Mouse (Mus musculus): Measurements from ENCODE around the gene Vkorc1l1.

The Vkorc1l1 gene

DNA sequence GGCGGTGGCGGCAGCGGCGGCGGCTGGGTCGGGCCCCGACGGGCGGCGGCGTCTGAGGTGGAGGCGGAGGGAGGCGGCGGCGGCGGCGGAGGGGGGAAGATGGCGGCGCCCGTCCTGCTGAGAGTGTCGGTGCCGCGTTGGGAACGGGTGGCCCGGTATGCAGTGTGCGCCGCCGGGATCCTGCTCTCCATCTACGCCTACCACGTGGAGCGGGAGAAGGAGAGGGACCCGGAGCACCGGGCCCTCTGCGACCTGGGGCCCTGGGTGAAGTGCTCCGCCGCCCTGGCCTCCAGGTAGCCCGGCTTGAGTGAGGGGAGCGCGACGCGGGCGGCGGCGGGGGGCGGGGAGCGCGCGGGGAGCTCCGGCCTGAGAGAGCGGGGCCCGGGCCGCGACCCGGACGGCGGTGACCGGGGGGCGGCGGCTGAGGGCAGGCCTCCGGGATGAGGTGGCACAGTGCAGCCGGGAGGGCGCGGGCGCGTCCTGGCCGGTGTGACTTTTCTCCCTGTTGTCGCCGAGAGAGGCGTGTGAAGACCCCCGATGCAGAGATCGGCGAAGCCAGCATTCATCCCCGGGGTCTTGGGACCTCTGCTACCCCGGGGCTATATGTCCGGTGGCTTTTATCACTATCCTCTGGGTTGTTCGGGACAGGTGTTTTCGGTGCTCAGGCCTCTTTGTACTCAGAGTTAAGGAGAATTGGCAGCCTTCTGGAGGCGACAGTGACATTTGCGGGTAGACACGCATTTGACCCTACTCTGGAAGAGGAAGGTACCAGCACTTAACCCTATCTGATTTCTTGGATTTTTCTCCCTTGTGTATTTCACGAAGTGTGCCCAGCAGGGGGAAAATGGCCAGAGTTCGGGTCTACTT, 536 bp downstream of the Vkorc1l1 start:
- peak; percentile 51 to 66 for DNase-seq

DNA sequence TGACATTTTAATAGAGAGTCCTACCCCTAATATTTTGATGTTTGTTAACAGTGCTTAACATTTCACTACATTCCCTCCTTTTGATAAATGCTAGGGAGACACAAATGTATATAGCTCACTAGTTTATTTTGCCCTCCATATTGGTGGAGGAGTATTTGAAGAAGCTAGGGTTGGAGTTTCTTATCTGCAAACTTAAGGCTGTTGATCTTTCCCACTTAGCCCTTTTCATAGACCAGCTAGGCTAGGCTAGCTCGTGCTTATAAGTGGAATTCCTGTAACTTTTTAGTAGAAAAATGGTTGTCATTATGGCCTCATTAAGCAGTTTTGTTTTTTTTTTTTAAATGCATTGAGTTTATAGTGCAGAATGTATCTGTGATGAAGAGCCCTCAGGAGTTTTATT, 1.6 kb downstream of the Vkorc1l1 start:
- DNase-seq, result no peak

DNA sequence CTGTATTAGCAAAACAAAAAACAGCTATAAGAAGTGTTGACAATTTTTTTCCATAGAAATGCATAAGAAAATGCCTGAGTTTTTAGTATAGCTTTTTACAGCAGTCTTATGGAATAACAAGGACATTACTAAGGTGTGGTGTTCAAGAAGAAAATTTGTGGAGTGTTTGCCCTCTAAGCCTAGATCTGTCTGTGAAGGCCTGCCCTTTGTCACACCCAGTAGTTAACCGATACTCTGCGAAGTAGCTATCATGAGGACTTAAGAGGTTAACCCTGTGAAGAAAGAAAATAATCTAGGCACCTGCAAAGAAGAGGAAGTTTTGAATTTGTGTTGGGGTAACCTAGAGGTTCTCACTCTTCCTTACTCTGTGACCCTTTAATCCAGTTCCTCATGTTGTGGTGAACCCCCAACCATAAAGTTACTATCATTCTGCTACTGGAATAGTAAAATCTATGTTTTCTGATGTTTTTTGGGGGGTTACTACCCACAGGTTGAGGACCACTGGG, 5.8 kb downstream of the Vkorc1l1 start:
- DNase-seq, result no peak

DNA sequence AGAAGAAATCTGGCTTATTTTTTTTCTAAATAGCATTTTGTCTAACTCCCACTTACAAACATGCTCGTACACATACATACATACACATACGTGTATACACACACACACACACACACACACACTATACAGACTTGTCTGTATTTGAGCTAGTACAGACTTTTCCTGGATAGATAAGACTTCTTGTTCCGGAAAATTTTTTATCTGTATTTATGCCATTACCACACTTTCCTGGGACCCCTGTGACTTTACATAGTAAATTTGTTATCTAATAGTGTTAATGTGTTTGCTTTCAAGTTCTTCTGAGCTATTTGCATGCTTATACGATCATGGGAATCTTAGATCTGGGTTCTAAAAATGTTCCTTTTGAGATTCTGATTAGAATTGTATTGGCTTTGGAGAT, 10.4 kb downstream of the Vkorc1l1 start:
- DNase-seq, result no peak

DNA sequence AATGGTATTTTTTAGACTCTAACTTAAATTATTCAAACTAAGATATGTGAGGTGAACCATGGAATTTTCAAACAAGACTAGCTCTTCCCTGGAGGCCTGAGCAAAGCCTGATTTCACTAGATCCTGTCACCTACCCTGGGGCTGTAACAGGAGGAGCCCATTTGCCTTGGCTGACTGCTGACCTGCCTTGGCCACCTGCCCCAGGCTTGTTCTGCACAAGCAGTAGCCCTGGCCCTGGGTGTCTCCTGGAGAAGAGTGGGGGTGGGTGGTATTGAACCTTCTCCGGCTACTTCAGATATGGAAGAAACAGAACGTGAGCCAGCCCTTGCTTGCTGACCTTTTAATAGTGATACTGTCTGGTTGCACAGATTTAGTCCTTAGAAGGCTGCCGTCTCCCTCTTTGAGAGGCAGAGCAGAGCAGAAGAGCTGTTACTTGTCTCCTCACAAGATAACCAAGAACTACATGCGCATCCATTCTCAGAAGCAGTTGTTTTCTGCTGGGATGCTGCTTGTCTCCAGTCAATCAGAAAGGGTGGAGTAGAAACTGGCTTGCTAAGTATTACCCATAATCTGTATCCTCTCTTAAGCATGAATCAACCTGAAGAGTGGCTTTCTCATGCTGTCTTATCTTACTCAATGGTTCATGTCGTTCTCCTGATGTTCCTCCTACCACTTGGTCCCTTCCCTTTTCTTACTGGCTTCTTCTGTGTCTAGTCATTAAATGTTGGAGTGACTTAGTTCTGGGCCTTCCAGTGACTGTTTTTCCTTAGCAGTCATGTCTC, 12.9 kb downstream of the Vkorc1l1 start:
- peak; percentile 61 to 75 for DNase-seq

DNA sequence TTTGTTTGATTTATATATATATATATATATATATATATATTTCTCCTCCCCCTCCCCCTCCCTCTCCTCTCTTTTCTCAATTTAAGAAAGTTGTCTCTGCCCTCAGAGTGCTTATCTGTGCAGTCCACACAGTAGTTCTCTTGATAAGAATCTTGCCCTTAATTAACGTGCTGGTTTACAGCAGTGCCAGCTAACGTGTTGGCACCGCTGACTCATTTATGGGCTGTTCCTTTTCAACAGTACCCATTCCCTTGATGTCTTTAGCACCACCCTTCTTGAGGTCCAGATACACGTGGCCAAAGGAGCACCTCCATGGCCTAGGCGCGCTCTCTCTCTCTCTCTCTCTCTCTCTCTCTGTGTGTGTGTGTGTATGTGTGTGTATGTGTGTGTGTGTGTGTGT, 14.0 kb downstream of the Vkorc1l1 start:
- no peak for DNase-seq

DNA sequence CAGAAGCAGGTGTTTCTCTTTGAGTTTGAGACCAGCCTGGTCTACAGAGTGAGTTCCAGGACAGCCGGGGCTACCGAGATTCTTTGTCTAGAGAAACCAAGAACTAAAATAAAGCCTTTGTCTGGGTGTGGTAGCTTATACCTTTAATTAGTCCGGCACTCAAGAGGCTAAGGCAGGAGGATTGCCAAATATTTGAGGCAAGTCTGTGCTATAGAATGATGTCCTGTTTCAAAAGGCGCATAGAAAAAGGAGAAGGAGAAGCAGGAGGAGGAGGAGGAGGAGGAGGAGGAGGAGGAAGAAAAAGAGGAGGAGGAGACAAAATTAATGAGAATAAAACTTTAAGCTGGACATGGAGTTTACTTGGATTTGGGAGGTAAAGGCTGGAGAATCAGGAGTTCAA, 21.5 kb downstream of the Vkorc1l1 start:
- DNase-seq, result no peak

DNA sequence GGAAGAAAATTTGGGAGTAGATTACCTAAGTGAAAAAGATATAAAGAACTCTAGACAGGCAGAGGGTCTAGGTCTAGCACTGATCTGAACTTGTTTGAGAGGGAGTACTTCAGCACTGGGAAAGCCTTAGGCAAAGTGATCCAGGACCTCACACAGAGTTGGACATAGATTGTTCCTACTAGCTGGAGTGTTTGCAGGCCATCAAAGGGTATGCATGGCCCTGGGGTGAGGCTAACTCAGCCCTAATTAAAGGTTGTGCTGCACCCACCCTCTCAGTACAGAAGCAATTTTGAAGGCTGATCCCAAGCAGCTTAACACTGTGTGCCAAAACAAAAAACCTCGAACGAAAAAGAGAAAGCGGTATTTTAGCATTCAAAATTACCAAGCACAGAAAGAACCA, 24.7 kb downstream of the Vkorc1l1 start:
- DNase-seq, result no peak

DNA sequence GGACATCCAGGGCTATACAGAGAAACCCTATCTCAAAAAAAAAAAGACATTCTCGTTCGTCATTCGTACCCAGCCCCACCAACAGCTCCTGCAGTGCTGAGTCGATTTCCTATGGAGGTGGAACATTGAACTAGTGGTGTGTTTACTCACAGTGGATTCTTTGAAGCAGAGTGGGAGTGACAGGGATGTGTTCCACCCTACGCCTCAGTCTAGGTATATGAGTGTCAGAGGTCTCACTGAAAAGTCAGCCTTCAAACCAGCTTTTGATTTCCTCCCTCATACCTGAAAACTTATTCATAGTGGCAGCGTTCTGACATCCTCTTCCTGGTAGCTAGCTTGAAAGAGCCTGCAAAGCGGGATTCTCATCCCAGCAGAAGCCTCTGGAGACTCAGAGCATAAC, 26.6 kb downstream of the Vkorc1l1 start:
- no peak for DNase-seq

DNA sequence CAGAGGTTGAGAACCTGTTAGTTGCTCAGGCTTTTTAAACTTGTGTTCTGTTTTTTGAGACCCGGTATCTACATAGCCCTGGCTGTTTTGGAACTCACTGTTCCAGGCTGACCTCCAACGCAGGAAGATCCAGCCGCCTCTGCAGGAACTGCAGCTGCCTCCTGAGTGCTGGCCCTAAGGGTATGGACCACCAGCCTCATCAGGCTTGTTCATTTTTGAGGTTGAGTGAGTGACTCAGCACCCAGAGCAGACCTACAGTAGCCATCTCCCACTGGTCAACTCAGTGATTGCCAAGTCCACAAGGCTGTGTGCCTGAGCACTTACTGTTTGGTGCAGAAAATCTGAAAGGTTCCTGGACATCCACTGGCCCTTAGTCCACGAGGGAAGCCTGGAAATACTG, 29.7 kb downstream of the Vkorc1l1 start:
- DNase-seq, result no peak

DNA sequence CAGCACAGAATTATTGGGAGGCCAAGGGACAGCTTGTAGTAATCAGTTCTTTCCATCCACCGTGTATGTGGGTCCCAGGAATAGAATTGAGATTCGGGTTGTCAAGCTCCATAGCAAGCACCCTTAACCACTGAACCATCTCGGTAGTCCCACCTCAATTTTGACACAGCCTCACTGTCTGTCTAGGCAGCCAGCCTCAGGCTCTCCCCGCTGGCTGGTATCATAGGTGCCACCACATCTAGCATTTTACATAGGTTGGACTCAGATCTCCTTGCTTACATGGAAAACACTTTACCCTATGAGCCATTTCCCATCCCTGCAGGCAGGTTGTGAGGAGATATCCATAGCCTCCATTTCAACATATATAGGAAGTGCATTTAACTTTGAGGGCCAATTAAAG, 32.6 kb downstream of the Vkorc1l1 start:
- DNase-seq, result no peak

DNA sequence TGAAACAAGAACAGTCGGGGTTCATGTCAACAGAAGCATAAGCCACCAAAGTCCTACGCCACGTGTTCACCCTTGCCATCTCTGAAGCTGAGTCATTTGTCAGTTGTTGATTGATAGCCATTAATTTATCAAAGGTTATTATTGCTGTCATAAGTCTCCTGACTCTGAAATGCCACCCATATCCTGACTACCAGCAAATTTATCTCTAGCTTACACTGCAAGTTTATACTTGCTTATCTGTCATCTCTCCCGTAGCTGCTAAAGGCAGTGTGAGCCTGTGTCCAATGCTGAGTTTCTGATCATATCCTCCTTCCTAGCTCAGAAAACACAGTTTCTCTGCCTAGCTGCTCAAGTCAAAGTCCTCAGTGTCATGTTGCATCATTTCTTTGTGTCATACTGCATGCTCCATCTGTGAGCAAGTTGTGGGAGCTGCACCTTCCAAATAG, 33.1 kb downstream of the Vkorc1l1 start:
- DNase-seq, result no peak

DNA sequence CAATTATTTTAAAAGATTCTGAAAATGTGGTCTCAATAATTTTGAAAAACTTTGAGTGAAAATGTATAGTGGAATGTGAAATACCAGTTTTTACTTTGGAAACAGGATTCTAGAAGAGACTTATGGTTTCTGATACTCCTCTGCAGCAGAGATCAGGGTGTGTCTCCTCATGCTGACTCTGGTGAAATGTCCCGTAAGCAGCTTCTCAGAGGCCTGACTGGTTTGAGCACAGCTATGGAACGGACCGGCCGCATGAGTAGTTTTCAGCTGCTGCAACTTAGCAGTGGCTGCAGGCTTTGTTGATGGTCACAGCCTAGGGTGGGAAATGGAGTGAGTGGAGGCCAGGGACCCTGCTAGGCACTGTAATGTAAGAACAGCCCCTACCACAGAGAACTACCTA, 36.0 kb downstream of the Vkorc1l1 start:
- DNase-seq, result no peak

DNA sequence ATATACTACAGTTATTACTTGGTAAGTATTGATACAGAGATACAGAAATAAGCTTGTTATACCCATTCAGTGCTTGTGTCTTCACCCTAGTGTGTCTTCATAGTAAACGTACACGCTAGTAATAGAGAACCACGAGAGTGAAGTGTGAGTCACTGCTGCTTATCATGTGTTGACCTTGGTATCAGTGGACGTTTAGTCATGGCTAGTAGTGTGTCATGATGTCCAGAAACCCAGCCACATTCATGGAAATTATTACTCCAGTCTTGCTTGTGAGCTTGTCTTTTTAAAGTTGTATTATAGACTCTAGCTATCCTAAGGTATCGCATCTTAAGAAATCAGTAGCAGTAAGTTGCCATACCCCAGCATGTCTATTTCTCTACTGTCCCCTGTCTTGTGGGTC, 36.8 kb downstream of the Vkorc1l1 start:
- no peak for DNase-seq

DNA sequence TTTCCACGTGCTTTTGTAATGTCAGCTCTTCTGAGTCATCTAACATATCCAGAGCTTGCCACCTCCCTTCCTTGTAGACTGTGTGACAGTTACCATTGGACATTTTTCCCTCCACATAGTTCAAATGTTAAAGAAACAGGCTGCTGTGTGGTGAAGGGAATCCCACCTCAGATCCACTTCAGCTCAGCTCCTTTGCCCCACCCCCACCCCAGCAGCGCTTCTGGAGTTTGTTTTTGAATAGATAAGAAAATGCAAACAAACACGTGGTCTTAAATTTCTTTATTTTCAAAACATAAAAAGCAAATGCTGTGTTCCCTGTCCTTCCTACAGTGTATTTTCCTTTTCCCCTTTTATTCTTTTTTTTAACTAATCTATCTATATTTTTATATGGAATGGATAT, 38.4 kb downstream of the Vkorc1l1 start:
- no peak for DNase-seq

DNA sequence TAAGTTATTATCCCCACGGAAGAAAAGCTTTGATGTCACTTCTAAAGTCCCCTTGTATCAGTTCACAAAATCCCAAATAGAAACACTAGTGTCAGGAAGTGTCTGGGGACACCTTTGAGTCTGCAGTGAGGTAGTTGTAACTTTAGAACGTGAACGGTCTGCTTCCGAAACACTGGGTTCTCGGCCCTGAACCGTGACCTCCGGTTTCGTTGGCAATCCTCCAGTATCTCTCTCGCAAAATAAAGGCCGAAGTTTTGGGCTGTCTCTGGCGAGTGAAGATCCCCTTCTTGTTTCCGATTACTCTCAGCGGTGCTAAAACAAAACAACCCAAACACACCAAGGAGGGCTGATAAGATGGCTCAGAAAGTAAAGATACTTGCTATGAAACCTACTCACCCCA, 47.6 kb downstream of the Vkorc1l1 start:
- no peak for DNase-seq

DNA sequence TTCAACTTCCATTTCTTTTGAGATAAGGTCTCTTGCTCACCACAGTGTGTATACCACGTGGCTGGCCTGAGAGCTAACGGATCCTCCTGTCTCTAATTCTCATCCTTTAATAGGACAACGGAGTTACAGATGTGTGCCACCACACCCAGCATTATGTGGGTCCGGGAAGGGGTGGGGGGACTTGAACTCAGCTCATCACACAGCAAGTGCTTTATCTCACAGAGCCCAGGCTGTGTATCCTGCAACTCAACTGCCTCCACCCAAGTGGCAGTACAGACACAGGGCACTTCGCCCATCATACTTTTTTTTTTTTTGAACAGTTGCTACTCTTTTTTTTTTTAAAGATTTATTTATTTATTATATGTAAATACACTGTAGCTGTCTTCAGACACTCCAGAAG, 50.1 kb downstream of the Vkorc1l1 start:
- DNase-seq, result no peak

DNA sequence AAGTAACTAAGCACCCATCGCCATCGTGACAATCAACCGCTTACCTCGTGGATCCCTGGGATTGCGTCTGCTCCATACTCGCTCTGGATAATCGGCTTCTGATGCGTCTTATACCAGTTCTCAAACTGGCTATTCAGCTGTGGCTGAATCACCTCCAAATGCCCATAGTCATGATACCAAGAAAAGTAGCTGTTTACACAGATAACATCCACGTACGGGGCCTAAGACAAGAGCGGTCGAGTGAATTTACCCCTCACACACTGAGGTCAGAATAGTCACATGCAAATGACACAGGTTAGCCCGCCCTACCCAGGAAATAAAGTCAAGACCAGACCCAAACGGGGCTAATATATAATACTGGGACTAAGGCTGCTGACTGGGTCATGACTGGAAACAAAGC, 51.6 kb downstream of the Vkorc1l1 start:
- no peak for DNase-seq

DNA sequence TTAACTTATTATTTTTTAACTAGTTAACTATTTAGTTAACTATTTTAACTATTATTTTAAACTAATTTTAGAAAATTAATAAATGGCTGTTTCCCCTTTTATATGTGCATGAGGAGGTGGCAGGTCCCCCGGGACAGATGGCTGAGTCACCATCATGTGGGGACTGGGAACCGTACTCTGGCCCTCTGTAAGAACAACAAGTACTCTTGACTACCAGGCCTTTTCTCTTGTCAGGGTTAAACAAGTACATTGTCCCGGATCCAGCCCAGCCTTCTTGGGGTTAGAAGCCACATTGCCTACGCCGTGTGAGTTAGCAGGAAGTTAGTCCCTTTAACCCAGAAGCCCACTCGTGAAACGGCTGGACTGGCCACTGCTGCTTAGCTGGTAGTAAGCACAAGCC, 53.2 kb downstream of the Vkorc1l1 start:
- no peak for DNase-seq

DNA sequence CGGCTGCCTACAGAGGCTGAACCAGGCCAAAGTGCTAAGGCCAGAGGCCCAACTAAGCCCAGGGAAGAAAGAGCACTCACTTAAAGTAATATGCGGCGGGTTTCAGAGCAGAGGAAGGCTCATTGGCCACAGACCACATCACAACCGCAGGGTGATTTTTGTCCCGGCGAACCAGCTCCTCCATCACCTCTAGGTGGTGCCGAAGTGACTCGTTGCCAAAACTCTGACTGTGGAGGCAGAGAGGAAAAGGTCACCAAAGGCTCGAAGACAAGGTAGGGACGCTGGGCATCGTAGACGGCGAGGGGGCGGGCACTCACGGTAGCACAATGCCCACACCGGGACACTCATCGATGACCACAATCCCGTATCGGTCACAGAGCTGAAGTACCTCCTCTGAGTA, 55.9 kb downstream of the Vkorc1l1 start:
- no peak for DNase-seq

DNA sequence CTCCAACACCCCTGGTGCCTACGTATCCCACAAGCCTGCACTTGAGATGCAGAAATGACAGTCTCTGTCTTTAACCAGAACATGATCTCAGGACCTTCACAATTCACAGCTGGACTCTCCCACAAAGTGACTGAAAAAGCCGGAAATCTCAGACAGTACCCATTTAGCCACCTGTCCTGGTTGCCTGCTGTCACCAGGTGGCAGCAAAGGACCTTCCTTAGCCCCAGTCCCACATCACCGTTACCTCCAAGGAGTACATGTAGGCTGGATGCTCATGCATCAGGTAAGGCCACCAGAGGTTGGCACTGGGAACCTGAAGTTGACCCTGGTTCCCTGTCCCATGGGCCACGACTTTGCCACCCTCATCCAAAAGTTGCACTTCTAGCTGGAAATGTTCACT, 57.3 kb downstream of the Vkorc1l1 start:
- DNase-seq, result peak; percentile 72 to 78

DNA sequence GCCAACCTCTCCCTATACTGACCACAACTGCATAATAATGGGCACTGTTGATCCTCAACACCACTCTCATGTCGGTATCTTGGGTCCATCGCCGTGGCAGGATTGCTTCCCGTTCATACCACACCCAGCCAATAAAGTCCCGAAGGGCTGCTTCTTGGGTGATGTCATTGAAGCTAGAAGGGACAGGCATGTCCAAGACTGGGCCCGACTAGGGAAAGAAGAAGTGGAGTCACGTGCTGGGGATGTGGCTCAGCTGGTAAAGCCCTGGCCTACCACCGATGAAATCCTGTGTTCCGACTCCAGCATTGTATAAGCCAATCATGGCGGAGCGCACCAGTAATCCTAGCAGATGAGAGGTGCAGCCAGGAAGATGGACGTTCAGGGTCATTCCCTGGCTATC, 59.0 kb downstream of the Vkorc1l1 start:
- no peak for DNase-seq

DNA sequence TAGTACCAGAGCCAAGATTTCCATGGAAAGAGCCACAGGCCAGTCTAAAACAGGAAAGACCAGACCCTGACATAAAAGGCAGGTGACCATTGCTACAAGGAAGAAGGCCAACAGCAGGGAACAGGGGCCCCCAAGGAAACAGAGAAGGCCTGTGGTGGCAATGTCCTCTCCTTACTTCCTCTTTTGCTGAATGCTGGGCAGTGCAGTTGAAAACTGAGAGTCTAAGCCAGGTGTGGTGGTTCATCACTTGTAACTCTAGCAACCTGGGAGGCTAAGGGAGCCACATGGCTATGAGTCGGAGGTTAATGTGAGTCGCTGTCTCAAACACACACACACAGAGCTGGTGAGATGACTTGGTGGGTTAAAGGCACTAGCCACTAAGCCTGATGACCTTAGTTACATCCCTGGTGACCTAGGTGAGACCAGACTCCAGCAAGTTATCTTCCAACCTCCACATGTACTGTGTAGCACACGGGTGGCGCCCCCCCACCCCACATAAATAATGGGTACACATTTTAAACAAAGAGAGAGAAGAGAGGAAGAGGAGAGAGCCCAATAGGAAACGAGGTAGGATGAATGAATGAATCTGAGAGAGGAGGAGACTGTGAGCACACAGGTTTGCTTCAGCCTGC, 59.7 kb downstream of the Vkorc1l1 start:
- no peak for DNase-seq

All from cerebellum, postnatal 25 days (tissue).